11 mouse cellular contexts compared by ENCODE assay signal in the genomic region with DNA sequence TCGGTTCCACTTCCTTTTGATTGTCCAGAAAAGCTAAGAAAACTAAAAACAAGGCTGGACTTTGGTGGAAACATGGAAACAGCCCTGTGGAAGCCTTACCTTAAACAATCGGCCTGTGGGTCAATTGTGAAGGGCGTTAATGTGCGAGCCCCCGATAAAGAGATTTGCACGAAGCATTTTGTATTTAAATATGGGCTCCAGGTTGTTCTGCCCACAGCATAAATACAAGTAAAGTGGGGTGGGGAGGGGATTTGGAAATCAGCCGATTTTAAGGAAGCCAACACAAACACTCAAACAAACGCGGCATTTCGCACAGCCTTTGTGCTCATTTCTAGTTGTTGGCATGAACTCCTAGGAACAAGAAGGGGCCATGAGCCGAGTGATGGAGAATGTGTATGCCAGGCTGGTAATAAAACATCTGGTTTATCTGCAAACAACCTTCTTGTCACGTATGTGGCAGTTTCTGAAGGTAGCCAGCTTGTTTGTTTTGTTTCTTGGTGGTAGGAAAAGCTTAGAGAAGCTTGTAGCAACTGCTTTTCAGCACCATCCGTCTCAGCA.
A peak's percentile ranks its signal among the peaks of the same experiment; 100 is the strongest.
DNase-seq lines count a peak whose midpoint lies in the region; ATAC-seq and TF ChIP-seq lines count a peak whose summit lies in the region.
"Had no signal": no experiment of that assay in that cellular context is flagged by ENCODE, and none has a peak within 500 bp of the region (broad histone marks: within the 10 kb centered on the region; RNA-seq: fewer than 3 reads in every experiment).

No protein-coding gene starts in this region.

- peak overlapping the region; percentile 19; the same call in 1 of the 2 replicates for H3K4me3 ChIP-seq in kidney, embryonic 15.5 days (replicated peaks)
- H3K4me3 ChIP-seq in heart, adult 2 months: peak overlapping the region; percentile 23; the same call in 1 of the 2 replicates
- H3K4me3 ChIP-seq in lung, adult 2 months (replicated peaks; ENCODE audit: extremely low read depth, low read depth, low read length): no peak overlapping the region
- H3K4me3 ChIP-seq: limb, embryonic 12.5 days; neural tube, embryonic 15.5 days had no signal

- H3K36me3 ChIP-seq in kidney, embryonic 15.5 days: no peaks in the 10 kb centered on the region
- H3K36me3 ChIP-seq in heart, adult 2 months (ENCODE audit: control insufficient read depth, insufficient read depth, low read length): no peaks in the 10 kb centered on the region
- H3K36me3 ChIP-seq: limb, embryonic 12.5 days; neural tube, embryonic 15.5 days had no signal

- no peak for TF ChIP-seq CTCF in brain, embryonic 14.5 days (IDR thresholded peaks at IDR 0.05; ENCODE audit: borderline replicate concordance, extremely low read depth, insufficient read depth, insufficient read length)
- no peak for TF ChIP-seq CTCF in heart, adult 2 months (IDR thresholded peaks at IDR 0.05)
- TF ChIP-seq CTCF in lung, adult 2 months (IDR thresholded peaks at IDR 0.05; ENCODE audit: insufficient read depth, low read length): no peak

- H3K4me2 ChIP-seq in kidney, embryonic 15.5 days: peak overlapping the region; percentile 41
- H3K4me2 ChIP-seq: limb, embryonic 12.5 days; neural tube, embryonic 15.5 days had no signal

- 0 out of 2 replicates have a peak, but pooled peaks cover 9% of the 10 kb centered on the region for H3K4me1 ChIP-seq in kidney, embryonic 15.5 days
- no peaks in the 10 kb centered on the region for H3K4me1 ChIP-seq in heart, adult 2 months (ENCODE audit: control insufficient read depth, insufficient read depth, low read length)
- no peaks in the 10 kb centered on the region for H3K4me1 ChIP-seq in lung, adult 2 months (ENCODE audit: control insufficient read depth, insufficient read depth, low read length)
- H3K4me1 ChIP-seq: limb, embryonic 12.5 days; neural tube, embryonic 15.5 days had no signal

- intact Hi-C loops in heart, adult 2 months (cut with DNase I): no loop called here

- no peak for ATAC-seq in kidney, embryonic 15.5 days (replicated peaks; ENCODE audit: low FRiP score)
- ATAC-seq in cerebellum, adult (ENCODE audit: insufficient number of reproducible peaks, low FRiP score, low TSS enrichment): no peak

- no peaks in the 10 kb centered on the region for H3K79me2 ChIP-seq in heart, adult 2 months (replicated peaks; ENCODE audit: control insufficient read depth, insufficient read depth, low read length)

- TF ChIP-seq POLR2A in brain, embryonic 14.5 days (IDR thresholded peaks at IDR 0.05; ENCODE audit: borderline replicate concordance, extremely low read depth, insufficient read depth, insufficient read length, poor library complexity, severe bottlenecking): no peak
- TF ChIP-seq POLR2A in heart, adult 2 months (IDR thresholded peaks at IDR 0.05; ENCODE audit: insufficient read depth, low read depth, low read length): no peak
- TF ChIP-seq POLR2A in lung, adult 2 months (IDR thresholded peaks at IDR 0.05; ENCODE audit: borderline replicate concordance, extremely low read depth, low read depth, low read length): no peak

- H3K9ac ChIP-seq in kidney, embryonic 15.5 days: no peak overlapping the region
- no peak overlapping the region; the same call in 1 of the 2 replicates for H3K9ac ChIP-seq in heart, adult 2 months (ENCODE audit: low read depth, low read length)
- H3K9ac ChIP-seq: limb, embryonic 12.5 days; neural tube, embryonic 15.5 days had no signal

- no peaks in the 10 kb centered on the region for H3K27me3 ChIP-seq in kidney, embryonic 15.5 days
- H3K27me3 ChIP-seq in heart, adult 2 months (ENCODE audit: control insufficient read depth, insufficient read depth, low read length): no peaks in the 10 kb centered on the region
- H3K27me3 ChIP-seq: limb, embryonic 12.5 days; neural tube, embryonic 15.5 days had no signal

- no peaks in the 10 kb centered on the region for H3K9me3 ChIP-seq in kidney, embryonic 15.5 days (replicated peaks)
- H3K9me3 ChIP-seq: limb, embryonic 12.5 days; neural tube, embryonic 15.5 days had no signal

- 57% methylated on average over 13 of the region's 13 CpGs for WGBS in kidney, embryonic 15.5 days
- 32% methylated on average over 13 of the region's 13 CpGs for WGBS in heart, adult 2 months
- WGBS in lung, adult 2 months: 36% methylated on average over 13 of the region's 13 CpGs

- no peak for DNase-seq in kidney, postnatal 36 days
- peak; percentile 32 for DNase-seq in brain, embryonic 14.5 days (ENCODE audit: low read depth)
- DNase-seq in heart, adult 2 months: peak; percentile 17 to 19
- DNase-seq in lung, adult 2 months: peak; percentile 5
- DNase-seq in cerebellum, adult 9-11 months: no peak
- DNase-seq: embryo, embryonic 11 days; layer of hippocampus, adult 9-11 months had no signal

- no peak for TF ChIP-seq EP300 in heart, adult 2 months (IDR thresholded peaks at IDR 0.05; ENCODE audit: insufficient read depth, low read depth, low read length)

- H3K27ac ChIP-seq in kidney, embryonic 15.5 days: no peak overlapping the region
- peak overlapping the region; percentile 27 for H3K27ac ChIP-seq in heart, adult 2 months
- H3K27ac ChIP-seq: limb, embryonic 12.5 days; neural tube, embryonic 15.5 days had no signal

Comparison
In these comparisons a context has a peak if more than half of its experiments do, and no peak if none do; other contexts are left out.
1. DNase-seq: peak in brain, embryonic 14.5 days (single experiment), heart, adult 2 months (2 of 2) and lung, adult 2 months (single experiment); none in kidney, postnatal 36 days (0 of 2) and cerebellum, adult 9-11 months (single experiment).